14 mouse cellular contexts compared by ENCODE assay signal in genomic region chr2:101209136-101209535, GRCm38 (mm10).
"Had no signal": no experiment of that assay in that cellular context is flagged by ENCODE, and none has a peak within 500 bp of the region (broad histone marks: within the 10 kb centered on the region; RNA-seq: fewer than 3 reads in every experiment).

No protein-coding gene starts in this region.

- ATAC-seq: liver, postnatal 0 days; lung, postnatal 0 days; midbrain, embryonic 16.5 days had no signal

- DNase-seq: liver, postnatal 0 days; lung, adult 2 months; lung, postnatal 4 days; midbrain, embryonic 14.5 days; retina, postnatal 1 day; right cerebral cortex, adult 18-20 months; right cerebral cortex, postnatal 25 days; right cerebral cortex, postnatal 4 days; spleen, adult 18-20 months; thymus, adult 18-20 months; thymus, postnatal 25 days; thymus, postnatal 4 days had no signal
